Comparison of ENCODE assay signal across 14 mouse cellular contexts in genomic region chr10:83126447-83126846, GRCm38 (mm10).
DNase-seq lines count a peak whose midpoint lies in the region; ATAC-seq and TF ChIP-seq lines count a peak whose summit lies in the region.
"Had no signal": no experiment of that assay in that cellular context is flagged by ENCODE, and none has a peak within 500 bp of the region (broad histone marks: within the 10 kb centered on the region; RNA-seq: fewer than 3 reads in every experiment).

No protein-coding gene starts in this region.

- H3K4me2 ChIP-seq in forebrain, embryonic 16.5 days (ENCODE audit: low read length) = no peak overlapping the region
- no peak overlapping the region for H3K4me2 ChIP-seq in neural tube, embryonic 15.5 days
- H3K4me2 ChIP-seq: midbrain, embryonic 13.5 days had no signal

- no peaks in the 10 kb centered on the region for H3K9me3 ChIP-seq in forebrain, embryonic 10.5 days
- H3K9me3 ChIP-seq in forebrain, embryonic 16.5 days (ENCODE audit: control insufficient read depth, low read length) = no peaks in the 10 kb centered on the region
- H3K9me3 ChIP-seq in embryonic facial prominence, embryonic 10.5 days = no peaks in the 10 kb centered on the region
- H3K9me3 ChIP-seq in neural tube, embryonic 15.5 days (replicated peaks) = no peaks in the 10 kb centered on the region
- H3K9me3 ChIP-seq: midbrain, embryonic 13.5 days had no signal

- ATAC-seq in forebrain, embryonic 16.5 days = no peak; the same call in 1 of the 2 replicates
- ATAC-seq in neural tube, embryonic 15.5 days (ENCODE audit: low FRiP score) = no peak
- ATAC-seq: midbrain, embryonic 13.5 days; Patski had no signal

- TF ChIP-seq CTCF in gastrocnemius, adult 2 months (IDR thresholded peaks at IDR 0.05) = no peak

- H3K9ac ChIP-seq in forebrain, embryonic 16.5 days (replicated peaks; ENCODE audit: low read depth, low read length) = no peak overlapping the region
- H3K9ac ChIP-seq in neural tube, embryonic 15.5 days (replicated peaks) = no peak overlapping the region
- H3K9ac ChIP-seq: midbrain, embryonic 13.5 days had no signal

- DNase-seq in forebrain, embryonic 10.5 days (ENCODE audit: extremely low spot score, low spot score) = no peak
- DNase-seq in testis, postnatal 14 days (ENCODE audit: low spot score) = peak; percentile 20
- no peak for DNase-seq in testis, postnatal 10 days (ENCODE audit: low spot score)
- DNase-seq in embryonic facial prominence, embryonic 10.5 days (ENCODE audit: low spot score) = peak; percentile 35
- no peak for DNase-seq in layer of hippocampus, adult 9-10 months (ENCODE audit: low spot score)
- no peak for DNase-seq in gastrocnemius, adult 2 months
- DNase-seq: adrenal gland, postnatal 25 days; liver; lung, postnatal 10 days; right cerebral cortex, postnatal 4 days had no signal

- intact Hi-C loops in gastrocnemius, adult 2 months (cut with DNase I) = no loop called here

- H3K36me3 ChIP-seq in forebrain, embryonic 10.5 days (replicated peaks) = no peaks in the 10 kb centered on the region
- no peaks in the 10 kb centered on the region for H3K36me3 ChIP-seq in forebrain, embryonic 16.5 days (ENCODE audit: control insufficient read depth, insufficient read depth)
- H3K36me3 ChIP-seq in embryonic facial prominence, embryonic 10.5 days (replicated peaks) = no peaks in the 10 kb centered on the region
- no peaks in the 10 kb centered on the region for H3K36me3 ChIP-seq in neural tube, embryonic 15.5 days
- H3K36me3 ChIP-seq: midbrain, embryonic 13.5 days had no signal

- WGBS in forebrain, embryonic 10.5 days = 73% methylated on average over 9 of the region's 9 CpGs
- WGBS in forebrain, embryonic 16.5 days = 54% methylated on average over 9 of the region's 9 CpGs
- WGBS in embryonic facial prominence, embryonic 10.5 days = 54% methylated on average over 9 of the region's 9 CpGs
- 61% methylated on average over 9 of the region's 9 CpGs for WGBS in neural tube, embryonic 15.5 days

- peaks cover 44% of the 10 kb centered on the region for H3K4me1 ChIP-seq in forebrain, embryonic 10.5 days
- H3K4me1 ChIP-seq in forebrain, embryonic 16.5 days (replicated peaks; ENCODE audit: control insufficient read depth, insufficient read depth, low read length) = peaks cover 17% of the 10 kb centered on the region
- H3K4me1 ChIP-seq in embryonic facial prominence, embryonic 10.5 days = peaks cover 45% of the 10 kb centered on the region
- peaks cover 25% of the 10 kb centered on the region for H3K4me1 ChIP-seq in neural tube, embryonic 15.5 days

- peaks cover 10% of the 10 kb centered on the region; the same call in 1 of the 2 replicates for H3K27me3 ChIP-seq in forebrain, embryonic 10.5 days (ENCODE audit: poor library complexity, severe bottlenecking)
- H3K27me3 ChIP-seq in forebrain, embryonic 16.5 days (replicated peaks; ENCODE audit: control insufficient read depth, insufficient read depth, low read length) = no peaks in the 10 kb centered on the region
- H3K27me3 ChIP-seq in embryonic facial prominence, embryonic 10.5 days (replicated peaks; ENCODE audit: low read depth, poor library complexity, severe bottlenecking) = no peaks in the 10 kb centered on the region; the same call in 1 of the 2 replicates
- no peaks in the 10 kb centered on the region for H3K27me3 ChIP-seq in neural tube, embryonic 15.5 days (replicated peaks)
- H3K27me3 ChIP-seq: Patski had no signal

- H3K27ac ChIP-seq in forebrain, embryonic 10.5 days = 0 out of 2 replicates have a peak overlapping the region, but pooled peaks have one; percentile 51
- H3K27ac ChIP-seq in forebrain, embryonic 16.5 days (ENCODE audit: low read length) = no peak overlapping the region
- H3K27ac ChIP-seq in embryonic facial prominence, embryonic 10.5 days (replicated peaks) = no peak overlapping the region
- H3K27ac ChIP-seq in neural tube, embryonic 15.5 days (replicated peaks) = 0 out of 2 replicates have a peak overlapping the region, but pooled peaks have one; percentile 18
- no peak overlapping the region for H3K27ac ChIP-seq in gastrocnemius, adult 2 months
- H3K27ac ChIP-seq: midbrain, embryonic 13.5 days had no signal

- no peak overlapping the region for H3K4me3 ChIP-seq in forebrain, embryonic 10.5 days
- no peak overlapping the region for H3K4me3 ChIP-seq in forebrain, embryonic 16.5 days (replicated peaks; ENCODE audit: low read length)
- H3K4me3 ChIP-seq in embryonic facial prominence, embryonic 10.5 days = no peak overlapping the region
- no peak overlapping the region for H3K4me3 ChIP-seq in neural tube, embryonic 15.5 days (replicated peaks)
- no peak overlapping the region for H3K4me3 ChIP-seq in gastrocnemius, adult 2 months
- H3K4me3 ChIP-seq: midbrain, embryonic 13.5 days had no signal

Comparison
In these comparisons a context has a peak if more than half of its experiments do, and no peak if none do; other contexts are left out.
1. DNase-seq: peak in testis, postnatal 14 days (single experiment) and embryonic facial prominence, embryonic 10.5 days (single experiment); none in forebrain, embryonic 10.5 days (single experiment), testis, postnatal 10 days (single experiment), layer of hippocampus, adult 9-10 months (single experiment) and gastrocnemius, adult 2 months (single experiment).
2. H3K27ac ChIP-seq: peak in forebrain, embryonic 10.5 days (single experiment) and neural tube, embryonic 15.5 days (single experiment); none in forebrain, embryonic 16.5 days (single experiment), embryonic facial prominence, embryonic 10.5 days (single experiment) and gastrocnemius, adult 2 months (single experiment).